Mouse (Mus musculus) telencephalon, adult 2 months (tissue): ENCODE measurements around the gene Iqca.
A peak's percentile ranks its signal among the peaks of the same experiment; 100 is the strongest.

Experiments
- DNase-seq: peaks from one replicate; pipeline ENCODE4 v3.0.0-alpha.2; 2011; ENCODE audit warnings: low read depth, low spot score

The Iqca gene

DNA sequence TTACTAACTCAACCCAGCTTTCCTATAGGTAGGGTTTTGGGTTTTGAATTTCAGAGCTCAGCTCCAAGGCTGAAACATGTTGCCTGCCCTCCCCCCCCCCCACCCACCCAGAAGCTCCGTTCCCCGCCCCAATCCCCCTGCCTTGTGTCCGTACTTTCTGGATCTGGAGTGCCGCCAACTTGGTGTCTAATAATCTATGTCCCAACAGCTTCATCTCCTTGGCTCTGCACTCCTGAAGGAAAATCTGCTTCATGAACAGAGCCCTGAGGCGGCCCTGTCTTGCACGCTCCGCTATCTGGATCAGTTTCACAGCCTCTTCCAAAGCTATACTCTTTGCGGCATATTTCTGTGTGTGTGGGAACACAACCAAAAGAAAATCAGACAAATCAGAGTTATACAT, 13.5 kb downstream of the Iqca start:
- DNase-seq, result no peak

DNA sequence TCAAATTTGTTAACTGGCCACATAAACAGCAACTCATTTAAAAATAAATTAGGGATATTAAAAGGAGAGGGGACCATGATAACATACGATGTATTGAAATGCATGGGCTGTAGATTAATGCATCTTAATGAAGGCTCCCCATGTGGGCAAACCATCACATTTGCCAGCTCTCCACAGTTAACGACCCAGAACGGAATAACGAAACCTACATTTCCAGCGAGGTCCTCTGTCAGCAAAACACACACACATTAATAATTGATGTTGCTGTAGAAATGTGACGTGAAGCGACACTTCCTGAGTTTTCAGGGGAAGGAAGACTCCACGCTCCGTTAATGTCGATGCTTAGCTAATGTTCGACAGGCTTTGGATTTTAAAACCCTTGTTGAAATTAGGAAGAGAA, 20.8 kb downstream of the Iqca start:
- no peak for DNase-seq

DNA sequence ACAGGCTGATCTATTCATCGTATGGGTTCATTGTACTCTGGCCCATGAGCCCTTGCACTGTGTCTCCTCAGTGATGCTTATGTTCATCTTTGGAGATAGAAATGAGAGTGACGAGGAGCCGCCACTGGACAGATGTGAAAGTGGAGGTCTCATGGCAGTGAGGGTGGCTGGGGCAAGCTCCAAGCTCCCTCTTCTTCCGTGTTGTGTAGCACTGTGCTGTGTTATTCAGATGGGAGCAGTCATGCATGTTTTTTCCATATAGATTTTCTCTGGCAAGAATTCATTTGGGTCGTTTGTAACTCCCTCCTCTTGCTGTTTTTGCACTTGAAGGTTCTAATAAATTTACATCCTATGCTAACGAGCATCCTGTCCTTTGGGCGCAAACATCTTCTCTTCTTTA, 21.2 kb downstream of the Iqca start:
- DNase-seq, result no peak

DNA sequence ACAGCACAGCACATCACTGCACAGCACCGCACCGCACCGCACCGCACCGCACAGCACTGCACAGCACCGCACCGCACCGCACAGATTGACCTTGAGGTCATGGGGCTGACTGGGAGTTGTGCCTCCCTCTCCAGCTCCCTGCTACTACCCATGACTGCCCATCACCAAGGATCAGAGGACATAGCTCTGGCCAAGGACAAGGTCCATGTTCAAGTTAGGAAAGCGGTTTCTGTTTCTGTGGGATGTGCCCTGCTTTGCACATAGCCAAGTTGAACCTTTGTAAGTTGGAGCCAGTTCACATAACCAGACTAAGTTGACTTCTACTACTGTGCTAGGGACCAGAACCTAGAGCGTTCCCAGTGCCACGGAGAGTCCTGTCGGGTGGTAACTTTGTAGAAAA, 28.6 kb downstream of the Iqca start:
- no peak for DNase-seq

DNA sequence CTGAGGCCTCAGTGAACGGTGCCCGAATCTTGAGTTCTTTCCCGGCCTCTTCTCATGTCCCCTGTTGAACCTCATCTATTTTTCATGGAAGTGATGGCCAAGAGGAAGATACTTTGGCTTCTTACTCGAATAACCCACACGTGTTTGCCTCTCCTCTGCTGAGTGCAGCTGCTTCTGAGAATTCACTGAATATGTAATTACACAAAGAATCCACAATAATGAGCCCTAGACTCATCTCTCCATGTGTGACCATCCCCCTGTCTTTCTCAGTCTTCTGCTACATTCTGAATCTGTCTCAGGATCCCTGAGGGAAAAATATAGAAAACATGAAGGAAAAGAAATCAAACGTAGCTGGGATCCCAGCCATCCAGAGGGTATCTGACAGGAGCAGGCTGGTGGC, 32.5 kb downstream of the Iqca start:
- DNase-seq, result no peak

DNA sequence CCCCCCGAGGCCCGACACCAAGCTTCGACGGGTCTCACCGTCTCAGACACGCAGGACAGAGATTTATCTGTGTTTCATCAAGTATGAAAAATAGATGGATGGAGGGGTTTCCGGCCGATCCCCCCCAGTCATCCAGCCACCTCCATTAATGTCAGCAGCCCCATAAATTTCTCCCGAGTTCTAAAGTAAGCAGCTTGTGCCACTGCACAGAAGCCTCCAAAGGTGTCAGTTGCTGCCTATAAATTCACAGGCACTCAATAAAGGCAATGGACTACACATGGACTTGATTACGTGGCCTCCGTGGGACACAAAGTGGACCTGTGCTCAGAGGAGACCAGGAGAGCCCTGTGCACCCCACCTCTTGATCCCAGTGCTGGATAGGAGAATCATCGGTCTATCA, 34.0 kb downstream of the Iqca start:
- DNase-seq, result no peak

DNA sequence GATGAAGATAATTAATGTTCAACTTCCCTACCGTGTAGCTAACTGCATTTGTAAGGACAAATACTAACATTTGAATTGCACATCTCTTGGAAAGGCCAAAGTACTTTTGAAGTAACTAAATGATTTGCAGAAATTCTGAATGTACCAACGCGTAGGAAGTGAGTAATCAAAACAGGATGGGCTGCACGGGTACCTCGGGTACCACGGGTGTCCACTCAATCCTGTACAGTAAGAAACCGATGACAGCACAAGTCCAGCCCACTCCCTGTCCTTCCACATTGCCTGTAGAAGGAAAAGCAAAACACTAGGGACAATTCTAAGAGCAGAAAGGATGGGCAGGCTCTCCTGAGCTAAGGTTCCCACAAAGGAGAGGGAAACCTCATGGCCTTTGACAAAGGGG, 36.0 kb downstream of the Iqca start:
- no peak for DNase-seq

DNA sequence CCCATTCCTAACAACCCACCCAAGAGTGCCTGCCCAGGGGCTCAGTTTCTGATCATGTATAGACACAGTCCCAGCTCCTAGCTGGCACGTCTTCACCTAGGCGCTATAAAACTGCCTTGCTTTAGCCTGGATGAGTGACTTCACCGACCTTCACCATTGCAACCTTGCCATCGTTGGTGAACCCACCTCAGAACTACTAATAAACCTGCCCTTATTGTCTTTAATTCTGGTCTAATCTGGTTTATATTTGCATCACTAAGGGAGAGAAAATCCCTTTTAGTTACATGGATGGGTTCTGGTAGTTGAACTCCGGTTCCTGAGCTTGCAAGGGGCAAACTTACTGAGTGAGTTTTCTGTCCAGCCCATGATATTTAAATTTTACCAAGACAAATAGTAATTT, 38.6 kb downstream of the Iqca start:
- DNase-seq, result no peak

DNA sequence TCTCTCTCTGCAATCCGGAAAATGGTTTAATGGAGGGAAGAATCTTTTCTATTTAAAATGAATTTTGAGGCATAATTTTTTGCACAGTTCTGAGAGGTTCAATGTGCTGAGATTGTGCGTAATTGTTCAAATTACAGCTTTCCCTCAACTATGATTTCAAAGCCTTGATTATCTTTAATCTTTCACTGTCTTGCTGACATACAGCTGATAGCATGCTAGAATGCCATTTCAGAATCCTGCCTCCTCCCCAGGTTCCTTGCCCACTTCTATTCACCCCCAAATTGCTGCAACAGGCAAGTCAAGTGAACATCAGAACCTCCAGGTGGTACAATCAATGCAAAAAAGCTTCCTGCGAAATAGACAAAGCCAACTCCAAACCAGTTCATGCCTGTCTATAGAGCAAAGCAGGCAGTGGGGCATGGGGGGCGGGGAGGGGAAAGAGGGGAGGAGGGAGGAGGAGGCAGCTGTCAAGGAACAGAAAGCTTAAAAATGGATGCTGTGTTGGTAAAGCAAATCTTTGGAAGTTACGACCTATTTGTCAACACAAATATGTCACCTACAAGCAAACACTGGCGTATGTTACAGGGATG, 39.5 kb downstream of the Iqca start:
- no peak for DNase-seq

DNA sequence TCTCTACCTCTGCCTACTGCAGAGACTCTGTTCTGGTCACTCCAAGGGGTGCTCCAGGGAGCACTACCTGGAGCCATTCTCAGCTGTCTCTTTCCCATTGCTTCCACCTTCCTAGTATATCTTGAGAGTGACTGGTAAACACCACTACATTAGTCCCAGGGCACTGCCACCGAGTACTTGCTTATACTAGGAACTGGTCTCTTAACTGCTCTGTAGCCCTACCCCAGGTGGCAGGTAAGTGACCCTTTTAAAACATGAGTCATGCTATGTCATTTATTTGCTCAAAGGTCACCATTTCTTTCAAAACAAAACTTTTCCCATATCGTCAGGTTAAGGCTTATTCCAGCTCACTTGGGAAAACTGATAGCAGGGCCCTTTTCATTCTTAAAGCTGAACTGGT, 40.5 kb downstream of the Iqca start:
- no peak for DNase-seq

DNA sequence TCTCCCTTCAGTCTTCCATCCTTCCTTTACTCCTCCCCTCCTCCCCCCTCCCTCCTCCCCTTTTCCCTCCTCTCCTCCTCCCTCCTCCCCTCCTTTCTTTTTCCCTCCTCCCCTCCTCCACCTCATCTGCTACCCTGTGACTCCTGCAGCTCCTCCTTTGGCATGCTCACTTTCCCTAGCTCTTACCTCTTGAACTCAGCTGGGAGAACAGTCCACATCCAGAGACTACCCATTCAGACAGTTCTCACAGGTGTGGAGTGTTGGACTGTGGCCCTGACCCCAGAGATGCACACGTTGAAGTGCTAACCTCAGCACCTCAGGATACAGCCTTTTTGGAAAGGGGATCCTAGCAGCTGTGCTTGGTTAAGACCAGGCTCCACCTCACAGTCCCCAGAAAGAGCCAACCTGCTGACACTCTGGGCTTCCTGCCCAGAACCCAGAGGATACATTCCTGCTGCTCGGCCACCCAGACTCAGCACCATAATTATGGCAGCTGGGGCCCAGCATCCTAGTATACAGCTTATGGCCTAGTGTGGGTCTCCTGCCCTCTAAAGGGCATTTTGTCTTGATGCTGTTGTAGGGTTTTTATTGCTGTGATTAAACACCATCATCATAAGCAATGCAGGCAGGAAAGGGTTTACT, 41.9 kb downstream of the Iqca start:
- no peak for DNase-seq

DNA sequence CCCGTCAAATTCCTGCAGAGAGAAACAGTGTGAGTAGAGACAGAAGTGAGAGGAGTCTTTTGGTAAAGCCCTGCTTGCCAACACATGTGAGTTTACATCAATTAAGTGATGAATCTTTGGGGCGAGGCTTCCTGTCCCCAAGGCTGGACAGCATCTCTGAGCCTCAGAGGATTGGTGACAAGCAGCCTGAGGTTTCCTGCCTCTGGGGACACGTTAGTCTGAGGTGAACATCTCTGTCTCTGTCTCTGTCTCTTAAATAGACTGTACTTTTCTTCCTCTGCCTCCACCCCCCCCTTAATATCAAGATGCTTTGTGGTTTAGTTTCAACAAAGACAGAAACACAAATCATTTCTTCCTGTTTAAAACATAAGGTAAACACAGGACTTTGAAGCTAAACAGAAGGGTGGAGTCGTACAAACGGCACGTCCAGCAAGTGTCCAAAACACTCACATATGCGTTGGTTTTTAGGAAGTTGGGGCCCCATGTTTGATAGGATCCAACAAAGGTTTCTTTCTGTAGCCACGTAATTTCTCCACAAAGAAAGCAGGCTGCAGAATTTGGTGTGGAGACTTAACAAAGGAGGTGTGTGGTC, 49.2 kb downstream of the Iqca start:
- no peak for DNase-seq

DNA sequence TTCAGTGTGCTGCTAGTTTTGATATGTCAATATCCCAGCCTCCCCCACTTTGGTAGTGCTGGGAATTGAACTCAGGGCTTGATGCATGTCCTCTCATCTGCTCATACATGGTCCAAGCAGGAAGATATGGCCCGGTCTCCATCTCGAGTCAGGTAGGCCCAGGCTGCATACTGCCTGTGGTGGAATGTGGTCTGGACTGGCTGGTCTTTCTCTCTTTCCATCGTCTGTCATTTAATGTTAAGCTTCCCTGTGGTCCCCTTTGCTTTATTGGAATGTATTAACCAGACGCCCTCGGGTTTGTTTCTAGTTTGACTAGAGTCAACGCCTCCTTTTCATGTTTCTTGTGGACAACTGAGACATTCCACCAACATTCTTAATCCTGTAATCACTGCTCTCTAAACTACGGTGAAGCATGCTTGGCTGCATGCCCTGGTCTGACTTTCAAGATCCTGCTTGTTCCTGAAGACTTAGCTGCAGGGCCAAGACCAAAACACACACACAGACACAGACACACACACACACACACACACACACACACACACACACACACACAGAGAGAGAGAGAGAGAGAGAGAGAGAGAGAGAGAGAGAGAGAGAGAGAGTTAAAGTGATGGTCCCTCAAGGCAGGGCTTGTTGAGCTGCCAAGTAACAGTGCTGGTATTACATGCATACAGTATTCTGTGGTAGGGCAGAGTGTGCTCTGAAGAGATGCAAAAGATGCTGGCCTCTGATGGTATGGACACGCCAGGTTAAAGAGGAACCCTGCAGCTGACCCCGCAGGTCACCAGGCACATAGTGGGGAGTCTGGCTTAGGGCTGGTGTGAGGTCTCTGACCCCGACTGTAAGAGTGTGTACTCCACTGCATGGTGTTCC, 52.6 kb downstream of the Iqca start:
- no peak for DNase-seq

DNA sequence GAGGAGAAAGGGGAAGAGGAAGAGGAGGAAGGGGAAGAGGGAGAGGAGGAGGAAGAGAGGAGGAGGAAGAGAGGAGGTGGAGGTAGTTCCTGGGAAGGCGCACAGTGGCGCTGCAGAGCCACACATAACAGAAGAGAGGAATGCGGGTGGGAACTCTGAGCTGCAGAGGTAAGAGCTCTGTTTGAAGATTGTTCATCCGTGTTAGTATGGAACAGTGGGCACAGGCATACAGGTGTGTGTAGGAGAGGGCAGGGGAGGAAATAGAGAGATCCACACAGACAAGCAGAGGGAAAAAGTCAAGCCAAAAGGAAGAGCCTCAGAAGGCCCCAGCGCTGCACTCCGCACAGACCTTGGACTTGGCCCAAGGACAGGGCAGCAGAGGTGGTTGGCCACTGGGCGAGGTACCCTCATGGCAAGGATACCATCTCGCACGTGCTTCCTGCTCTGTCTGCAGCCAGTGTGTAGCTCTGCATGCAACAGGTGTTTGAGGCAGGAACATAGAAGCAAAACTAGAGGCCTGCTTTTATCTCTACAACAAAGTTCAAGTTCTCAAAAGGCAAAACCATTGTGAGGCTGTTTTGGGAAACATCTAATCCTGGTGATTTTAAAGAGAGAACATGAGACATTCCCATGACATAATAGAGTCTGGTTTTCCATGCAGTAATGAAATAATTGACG, 60.2 kb downstream of the Iqca start:
- DNase-seq, result no peak

DNA sequence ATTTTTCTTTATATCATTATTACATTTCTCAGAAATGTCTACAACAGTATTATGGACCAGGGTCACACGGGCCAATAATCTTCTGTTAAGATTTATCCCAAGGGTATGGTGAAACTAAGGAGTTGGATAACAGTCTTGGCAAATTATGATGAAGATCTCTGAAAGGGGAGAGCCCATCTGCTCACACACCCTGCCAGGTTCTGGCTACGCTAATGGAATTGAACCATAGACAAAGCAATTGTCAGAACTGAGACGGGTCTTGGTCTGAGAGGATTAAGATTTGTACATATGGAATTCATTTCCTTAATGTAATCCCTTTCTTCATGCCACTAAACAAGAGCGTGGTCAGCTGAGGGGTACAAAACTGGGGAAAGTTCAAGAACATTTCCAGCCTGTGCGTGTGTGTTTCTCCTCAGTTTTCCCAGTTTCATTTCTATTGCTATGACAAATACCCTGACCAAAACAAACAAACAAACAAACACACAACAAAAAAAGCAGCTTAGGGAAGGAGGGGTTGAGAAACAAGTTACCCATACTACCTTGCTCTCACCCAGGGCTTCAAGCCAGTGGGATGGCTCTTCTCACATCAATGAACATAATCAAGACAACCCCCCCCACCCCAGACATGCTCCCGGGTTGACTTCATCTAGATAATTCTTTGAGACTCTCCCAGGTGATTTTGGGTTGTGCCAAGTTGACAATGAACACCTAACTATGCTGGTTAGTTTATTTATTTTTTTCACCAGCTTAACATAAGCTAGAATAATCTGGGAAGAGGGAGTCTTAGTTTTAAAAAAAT, 64.8 kb downstream of the Iqca start:
- no peak for DNase-seq

DNA sequence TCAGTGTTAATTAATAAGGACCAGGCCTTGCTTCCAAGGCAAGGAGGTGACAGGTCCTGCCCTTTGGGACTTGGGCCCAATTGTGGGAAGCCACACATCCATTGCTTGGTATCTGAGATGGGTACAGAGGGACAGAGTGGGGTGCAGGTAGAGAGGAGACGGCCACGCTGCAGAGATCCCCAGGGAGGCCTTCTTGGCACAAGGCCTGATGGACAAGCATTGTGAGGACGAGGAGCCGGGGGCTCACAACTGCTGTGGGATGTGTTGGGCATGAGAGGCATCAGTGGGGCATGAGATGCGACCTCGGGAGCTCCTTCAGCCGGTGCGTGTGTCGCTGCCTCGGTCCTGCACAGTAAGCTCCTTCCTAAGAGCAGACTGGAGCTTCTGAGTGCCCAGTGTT, 66.7 kb downstream of the Iqca start:
- DNase-seq, result no peak

DNA sequence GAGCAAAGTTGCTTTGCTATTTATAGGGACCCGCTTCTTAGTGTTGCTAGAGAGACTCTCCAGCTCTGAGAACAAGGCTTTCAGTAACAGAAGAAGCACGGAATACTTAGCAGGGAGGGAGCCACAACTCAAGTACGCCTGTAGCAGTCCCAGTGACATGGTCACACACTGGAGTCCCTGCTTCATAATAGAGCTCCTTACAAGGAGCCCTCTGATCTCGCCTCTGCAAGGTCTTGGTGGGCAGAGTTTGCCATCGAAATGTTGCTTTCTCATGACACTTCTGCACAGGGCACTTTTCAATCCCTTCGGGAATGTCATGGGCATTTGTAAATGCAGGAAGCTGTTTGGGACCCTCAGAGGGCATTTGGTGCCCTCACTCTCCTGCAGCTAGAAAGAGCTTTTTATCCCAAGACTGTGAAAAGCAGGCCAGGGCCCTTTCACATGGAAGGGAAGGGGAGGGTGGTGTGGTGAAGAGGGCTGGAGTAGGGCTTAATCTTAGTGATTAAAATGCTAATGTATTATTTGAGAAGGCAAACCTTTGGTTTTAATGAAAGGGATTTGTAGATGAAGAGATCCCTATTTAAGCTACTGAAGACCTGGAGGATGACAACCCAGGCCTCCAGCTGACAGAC, 67.6 kb downstream of the Iqca start:
- peak; percentile 2 for DNase-seq

DNA sequence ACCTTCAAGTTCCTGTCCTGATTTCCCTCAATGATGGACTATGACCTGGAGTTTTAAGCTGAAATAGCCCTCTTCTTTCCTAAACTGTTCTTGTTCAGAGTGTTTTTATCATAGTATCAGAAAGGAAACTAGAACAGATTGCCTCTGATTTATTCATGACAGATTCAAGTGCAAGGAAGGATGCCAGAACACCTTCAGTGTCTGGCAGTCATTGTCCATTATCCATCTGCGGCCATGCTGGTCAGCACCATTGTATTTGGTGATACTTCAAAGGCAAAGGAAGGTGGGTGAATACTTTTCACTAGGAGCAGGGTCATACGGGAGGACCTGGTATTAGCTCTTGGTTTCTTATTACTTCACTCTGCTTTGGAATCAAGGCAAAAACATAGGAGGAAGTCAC, 76.9 kb downstream of the Iqca start:
- no peak for DNase-seq

DNA sequence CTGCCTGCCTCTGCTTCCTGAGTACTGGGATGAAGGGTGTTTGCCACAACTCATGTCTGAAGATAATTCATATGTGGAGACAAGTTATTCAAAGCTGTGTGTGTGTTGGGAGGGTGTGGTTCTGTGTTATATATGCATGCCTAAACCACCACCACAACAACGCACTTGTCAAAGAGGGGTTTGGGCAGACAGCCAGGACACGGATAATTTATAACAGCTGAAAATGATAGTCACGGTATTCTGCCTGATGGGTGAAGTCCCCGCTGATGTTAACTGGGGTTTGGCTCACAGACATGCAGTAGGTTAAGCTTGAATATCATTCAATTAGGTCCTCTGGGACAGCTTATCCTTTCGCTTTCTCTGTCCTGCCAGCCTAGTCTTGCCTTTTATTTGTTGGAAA, 78.4 kb downstream of the Iqca start:
- no peak for DNase-seq

DNA sequence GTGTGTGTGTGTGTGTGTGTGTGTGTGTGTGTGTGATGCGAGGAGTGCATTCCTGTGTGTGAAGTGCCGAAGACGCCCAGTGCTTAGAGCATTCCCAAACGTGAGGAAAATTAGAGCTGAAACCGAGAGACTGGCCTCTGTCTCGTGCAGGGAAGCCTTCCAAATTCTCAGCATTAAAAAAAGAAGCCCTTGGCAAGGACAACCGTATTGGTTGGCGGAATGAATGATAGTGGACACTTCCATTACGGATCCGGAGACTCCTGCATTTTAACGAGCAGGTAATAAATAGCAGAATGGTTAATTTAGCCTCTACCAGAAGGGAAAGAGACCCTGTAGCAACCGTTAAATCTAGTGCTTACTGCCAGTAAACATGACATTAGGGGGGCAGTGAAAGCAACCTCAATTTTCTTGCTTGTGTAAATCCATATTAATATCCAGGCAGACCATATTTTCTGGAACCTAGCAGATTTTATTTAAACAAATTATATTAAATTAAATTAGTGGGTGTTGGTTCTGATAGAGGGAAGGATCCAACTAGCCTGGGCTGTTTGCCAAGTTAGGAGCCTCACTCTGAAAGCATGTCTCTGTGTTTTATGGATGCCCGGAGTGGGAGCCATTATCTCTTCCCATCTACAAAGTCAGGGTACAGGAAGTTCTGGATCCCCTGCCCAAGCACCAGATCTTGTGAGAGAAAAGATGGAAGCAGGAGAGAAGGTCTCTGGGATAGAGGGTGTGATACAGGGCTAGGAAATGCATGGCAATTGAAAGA, 81.2 kb downstream of the Iqca start:
- no peak for DNase-seq
